Mouse (Mus musculus): ENCODE measurements at regions not wholly inside any gene's neighbourhood (a gene's known extent, or its start where the extent isn't known, plus 50 kb on each side); places are given as distances from the start of the nearest gene placed in this dataset.

DNA sequence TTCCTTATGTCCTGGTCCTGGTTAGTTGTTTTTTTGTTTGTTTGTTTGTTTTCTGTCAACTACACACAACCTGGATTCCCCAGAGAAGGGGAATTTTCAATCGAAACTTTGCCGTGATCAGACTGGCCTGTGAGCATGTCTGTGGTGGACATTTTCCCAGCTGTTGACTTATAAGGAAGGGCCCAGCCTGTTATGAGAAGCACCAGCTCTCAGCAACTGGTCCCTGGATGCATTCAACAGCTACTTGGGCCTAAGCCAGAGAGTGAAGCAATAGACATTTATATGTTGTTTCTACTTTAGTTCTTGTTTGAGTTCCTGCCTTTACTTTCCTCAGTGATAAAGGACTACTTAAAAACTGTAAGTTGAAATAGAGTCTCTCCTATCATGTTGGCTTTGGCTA lies 309.0 kb downstream of the Btg1 start:
- H3K36me3 ChIP-seq (ENCODE audit: control insufficient read depth, insufficient read depth, low read length) = no peaks in the 10 kb centered on the region
- no peaks in the 10 kb centered on the region for H3K27me3 ChIP-seq (ENCODE audit: control insufficient read depth, insufficient read depth, low read length)
- no peak overlapping the region for H3K9ac ChIP-seq (replicated peaks; ENCODE audit: low read length)
- no peaks in the 10 kb centered on the region for H3K9me3 ChIP-seq (ENCODE audit: control insufficient read depth, low read length)
- no peak overlapping the region for H3K27ac ChIP-seq (replicated peaks; ENCODE audit: low read depth, low read length)
- ATAC-seq (ENCODE audit: low FRiP score, low TSS enrichment) = no peak
- no peak overlapping the region for H3K4me3 ChIP-seq (replicated peaks; ENCODE audit: low read depth, low read length)
- 100% methylated on average over 2 of the region's 2 CpGs for WGBS
- H3K4me1 ChIP-seq (ENCODE audit: control insufficient read depth, insufficient read depth, low read length) = no peaks in the 10 kb centered on the region
- H3K4me2 ChIP-seq (ENCODE audit: low read length) = no peak overlapping the region
- DNase-seq = no peak

DNA sequence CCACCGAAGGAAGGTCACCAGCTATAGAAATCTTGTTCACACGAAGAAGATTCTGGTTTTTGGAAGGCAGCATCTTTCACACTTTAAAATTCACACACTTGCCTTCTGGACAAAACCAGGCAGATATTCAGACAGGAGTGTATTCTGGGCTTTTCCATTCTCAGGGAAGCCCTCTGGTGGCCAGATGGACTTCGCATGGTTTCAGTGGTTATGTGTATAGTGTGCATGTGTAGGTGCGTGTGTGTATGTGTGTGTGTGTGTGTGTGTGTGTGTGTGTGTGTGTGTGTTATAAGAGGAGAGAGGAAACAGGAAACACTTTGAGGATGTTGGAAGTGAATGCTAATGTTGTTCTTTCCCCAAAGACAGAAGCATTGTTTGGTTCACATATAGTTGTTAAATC lies 317.9 kb downstream of the Btg1 start:
- peak; percentile 82 for DNase-seq
- H3K4me2 ChIP-seq (ENCODE audit: low read length) = no peak overlapping the region
- ATAC-seq (ENCODE audit: low FRiP score, low TSS enrichment) = no peak
- H3K27me3 ChIP-seq (ENCODE audit: control insufficient read depth, insufficient read depth, low read length) = no peaks in the 10 kb centered on the region
- WGBS = 76% methylated on average over 4 of the region's 4 CpGs
- no peaks in the 10 kb centered on the region for H3K9me3 ChIP-seq (ENCODE audit: control insufficient read depth, low read length)
- H3K27ac ChIP-seq (replicated peaks; ENCODE audit: low read depth, low read length) = no peak overlapping the region
- no peaks in the 10 kb centered on the region for H3K4me1 ChIP-seq (ENCODE audit: control insufficient read depth, insufficient read depth, low read length)
- H3K36me3 ChIP-seq (ENCODE audit: control insufficient read depth, insufficient read depth, low read length) = no peaks in the 10 kb centered on the region
- no peak overlapping the region for H3K4me3 ChIP-seq (replicated peaks; ENCODE audit: low read depth, low read length)
- no peak overlapping the region for H3K9ac ChIP-seq (replicated peaks; ENCODE audit: low read length)

DNA sequence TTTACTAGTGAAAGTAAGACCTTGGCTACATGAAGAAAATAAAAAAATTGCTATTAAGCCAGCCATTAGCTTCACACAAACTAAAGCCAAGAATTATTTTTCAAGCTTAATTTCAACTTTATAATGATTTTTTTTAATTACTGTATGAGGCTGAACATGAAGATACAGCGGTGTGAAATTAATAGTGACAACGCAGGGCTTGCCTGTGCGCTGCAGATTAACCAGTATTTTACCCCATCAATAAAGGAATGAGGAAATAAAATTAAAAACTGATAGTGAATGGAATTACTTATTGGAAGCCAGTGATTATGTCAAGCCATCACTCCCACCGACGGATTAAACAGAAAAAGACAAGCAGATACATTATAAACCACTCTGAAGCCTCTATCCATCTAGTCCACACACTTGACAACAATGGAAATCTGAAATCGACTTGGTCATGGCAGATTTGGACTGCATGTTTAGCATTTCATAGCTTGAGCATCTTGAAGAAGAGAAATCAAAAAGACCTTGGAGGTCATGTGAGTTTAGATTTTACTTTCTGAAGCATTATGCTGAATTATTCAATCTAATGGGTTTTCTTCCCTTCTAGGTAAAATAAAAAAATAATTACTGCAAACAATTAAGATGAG lies 324.2 kb downstream of the Btg1 start:
- H3K27ac ChIP-seq (replicated peaks; ENCODE audit: low read depth, low read length) = no peak overlapping the region
- no peak overlapping the region for H3K9ac ChIP-seq (replicated peaks; ENCODE audit: low read length)
- no peak overlapping the region for H3K4me2 ChIP-seq (ENCODE audit: low read length)
- 26% methylated on average over 6 of the region's 6 CpGs for WGBS
- H3K9me3 ChIP-seq (ENCODE audit: control insufficient read depth, low read length) = no peaks in the 10 kb centered on the region
- no peak overlapping the region for H3K4me3 ChIP-seq (replicated peaks; ENCODE audit: low read depth, low read length)
- peaks cover 4% of the 10 kb centered on the region; the same call in 1 of the 2 replicates for H3K4me1 ChIP-seq (ENCODE audit: control insufficient read depth, insufficient read depth, low read length)
- H3K36me3 ChIP-seq (ENCODE audit: control insufficient read depth, insufficient read depth, low read length) = no peaks in the 10 kb centered on the region
- no peaks in the 10 kb centered on the region for H3K27me3 ChIP-seq (ENCODE audit: control insufficient read depth, insufficient read depth, low read length)
- peak; percentile 67 for DNase-seq
- ATAC-seq (ENCODE audit: low FRiP score, low TSS enrichment) = peak; percentile 50; the same call in 1 of the 2 replicates

DNA sequence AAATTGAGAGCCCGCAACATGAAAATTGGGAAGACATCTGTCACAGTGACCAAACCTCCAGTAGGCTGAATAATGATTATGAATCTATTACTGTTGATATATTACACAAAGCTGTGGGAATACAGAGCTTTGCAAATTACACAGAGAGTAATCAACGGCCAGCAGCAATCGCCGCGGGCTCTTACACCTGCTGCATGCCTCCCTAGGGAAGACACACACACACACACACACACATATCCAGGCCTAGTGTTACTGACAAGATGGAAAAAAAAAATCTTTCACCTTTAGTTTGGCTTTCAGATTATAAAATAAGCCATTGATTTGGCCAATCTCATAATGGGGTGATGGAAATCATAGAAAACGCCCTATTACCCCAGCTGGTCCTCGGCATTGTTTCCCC lies 327.4 kb downstream of the Btg1 start:
- 52% methylated on average over 7 of the region's 7 CpGs for WGBS
- H3K4me2 ChIP-seq (ENCODE audit: low read length) = no peak overlapping the region
- DNase-seq = peak; percentile 56

DNA sequence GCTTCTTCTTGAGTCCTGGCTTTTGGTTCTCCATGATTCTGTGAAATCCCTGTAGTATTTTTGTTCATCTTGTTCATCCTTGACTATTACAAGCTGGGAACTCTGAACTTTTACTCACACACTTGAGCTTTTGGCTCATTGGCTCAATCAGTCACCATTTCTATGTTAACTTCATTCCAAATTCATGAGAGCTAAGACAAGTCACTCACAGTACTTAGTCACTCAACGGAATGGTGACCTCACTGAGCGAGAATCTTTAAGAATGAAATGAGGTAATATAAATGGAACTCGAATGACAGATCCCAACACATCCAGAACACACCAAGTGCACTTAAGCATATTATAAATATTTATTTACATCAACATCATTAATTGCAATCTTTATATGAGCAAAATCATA lies 331.2 kb downstream of the Btg1 start:
- no peak overlapping the region for H3K4me2 ChIP-seq (ENCODE audit: low read length)
- DNase-seq (no peak), ATAC-seq (ENCODE audit: low FRiP score, low TSS enrichment) (no peak)
- H3K36me3 ChIP-seq (ENCODE audit: control insufficient read depth, insufficient read depth, low read length) = no peaks in the 10 kb centered on the region
- no peaks in the 10 kb centered on the region for H3K27me3 ChIP-seq (ENCODE audit: control insufficient read depth, insufficient read depth, low read length)
- no peak overlapping the region for H3K4me3 ChIP-seq (replicated peaks; ENCODE audit: low read depth, low read length)
- no peaks in the 10 kb centered on the region for H3K4me1 ChIP-seq (ENCODE audit: control insufficient read depth, insufficient read depth, low read length)
- no peak overlapping the region for H3K27ac ChIP-seq (replicated peaks; ENCODE audit: low read depth, low read length)
- H3K9ac ChIP-seq (replicated peaks; ENCODE audit: low read length) = no peak overlapping the region
- H3K9me3 ChIP-seq (ENCODE audit: control insufficient read depth, low read length) = no peaks in the 10 kb centered on the region
- WGBS = 89% methylated on average over 3 of the region's 3 CpGs

More for the DNA sequence above, 327.4 kb downstream of the Btg1 start:
- Histone ChIP-seq H3K27me3 (ENCODE audit: control insufficient read depth, insufficient read depth, low read length) (no peaks in the 10 kb centered on the region), H3K9me3 (ENCODE audit: control insufficient read depth, low read length) (no peaks in the 10 kb centered on the region), H3K9ac (replicated peaks; ENCODE audit: low read length) (no peak overlapping the region), H3K4me3 (replicated peaks; ENCODE audit: low read depth, low read length) (no peak overlapping the region), H3K27ac (replicated peaks; ENCODE audit: low read depth, low read length) (no peak overlapping the region), H3K4me1 (ENCODE audit: control insufficient read depth, insufficient read depth, low read length) (peaks cover 4% of the 10 kb centered on the region; the same call in 1 of the 2 replicates), H3K36me3 (ENCODE audit: control insufficient read depth, insufficient read depth, low read length) (no peaks in the 10 kb centered on the region)
- ATAC-seq (ENCODE audit: low FRiP score, low TSS enrichment) = no peak

DNA sequence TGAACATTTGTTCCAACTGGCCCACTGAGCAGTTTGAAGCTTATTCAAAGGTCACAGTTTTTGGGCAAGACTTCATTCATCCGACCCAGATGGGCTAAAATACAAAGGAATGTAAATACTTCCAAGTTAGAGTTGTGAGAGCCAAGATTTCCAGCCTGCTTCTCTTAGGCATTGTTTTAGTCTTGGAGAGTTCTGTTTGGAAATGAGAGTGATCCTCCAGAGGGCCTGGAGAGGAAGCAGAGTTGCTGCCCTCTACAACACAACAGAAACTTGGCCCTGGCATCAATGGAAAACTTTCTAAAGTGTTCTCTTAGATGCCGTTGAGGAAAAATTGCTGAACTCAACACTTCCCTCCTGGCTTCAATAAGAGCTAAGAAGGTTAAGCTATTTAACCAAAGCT lies 332.1 kb downstream of the Btg1 start:
- Histone ChIP-seq H3K4me1 (ENCODE audit: control insufficient read depth, insufficient read depth, low read length) (no peaks in the 10 kb centered on the region), H3K27ac (replicated peaks; ENCODE audit: low read depth, low read length) (no peak overlapping the region), H3K36me3 (ENCODE audit: control insufficient read depth, insufficient read depth, low read length) (no peaks in the 10 kb centered on the region), H3K4me2 (ENCODE audit: low read length) (no peak overlapping the region), H3K4me3 (replicated peaks; ENCODE audit: low read depth, low read length) (no peak overlapping the region), H3K9me3 (ENCODE audit: control insufficient read depth, low read length) (no peaks in the 10 kb centered on the region), H3K9ac (replicated peaks; ENCODE audit: low read length) (no peak overlapping the region), H3K27me3 (ENCODE audit: control insufficient read depth, insufficient read depth, low read length) (no peaks in the 10 kb centered on the region)
- ATAC-seq (ENCODE audit: low FRiP score, low TSS enrichment) (no peak), DNase-seq (no peak)
- WGBS = 72% methylated on average over 2 of the region's 2 CpGs

DNA sequence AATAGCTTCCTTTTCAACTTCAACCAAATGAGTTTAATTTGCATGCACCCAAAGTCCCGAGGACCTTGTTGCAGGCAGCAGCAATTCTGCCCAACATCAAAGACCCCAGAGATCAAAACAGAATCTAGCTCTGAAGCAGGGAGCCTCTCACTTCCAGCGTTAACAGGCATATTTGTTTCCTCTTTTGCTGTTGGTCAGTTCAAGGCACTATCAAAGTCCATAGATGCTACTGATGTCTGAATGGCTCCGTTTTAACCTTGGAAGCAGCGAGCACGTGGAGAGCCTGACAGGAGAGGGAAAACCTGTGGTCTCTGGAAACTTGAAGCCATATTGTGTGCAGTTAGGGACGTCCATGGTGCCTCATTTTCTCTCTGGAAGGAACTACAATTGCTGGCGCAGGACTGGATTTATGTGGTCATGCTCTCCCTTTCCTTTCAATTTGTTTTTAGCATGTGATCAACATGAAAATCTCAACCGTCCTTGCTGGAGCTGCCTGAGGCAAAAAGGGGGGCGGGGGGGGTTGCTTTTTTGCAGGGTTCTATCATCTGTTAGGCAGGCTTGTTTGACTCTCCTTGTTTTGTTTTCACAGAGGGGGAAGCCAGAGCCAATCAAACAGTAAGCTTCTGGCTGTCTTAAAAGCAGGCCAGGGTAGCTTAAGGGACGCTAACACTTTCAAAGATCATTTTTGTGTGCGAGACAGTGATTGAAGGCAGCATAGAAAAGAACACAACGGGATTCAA lies 338.4 kb downstream of the Btg1 start:
- Histone ChIP-seq H3K4me2 (ENCODE audit: low read length) (peak overlapping the region; percentile 44), H3K27ac (replicated peaks; ENCODE audit: low read depth, low read length) (peak overlapping the region; percentile 73), H3K9ac (replicated peaks; ENCODE audit: low read length) (no peak overlapping the region; the same call in 1 of the 2 replicates), H3K36me3 (ENCODE audit: control insufficient read depth, insufficient read depth, low read length) (no peaks in the 10 kb centered on the region), H3K4me1 (ENCODE audit: control insufficient read depth, insufficient read depth, low read length) (peaks cover 18% of the 10 kb centered on the region), H3K9me3 (ENCODE audit: control insufficient read depth, low read length) (no peaks in the 10 kb centered on the region), H3K4me3 (replicated peaks; ENCODE audit: low read depth, low read length) (no peak overlapping the region), H3K27me3 (ENCODE audit: control insufficient read depth, insufficient read depth, low read length) (no peaks in the 10 kb centered on the region)
- peak; percentile 93 for ATAC-seq (ENCODE audit: low FRiP score, low TSS enrichment)
- WGBS = 3% methylated on average over 12 of the region's 12 CpGs
- peak; percentile 80 for DNase-seq

DNA sequence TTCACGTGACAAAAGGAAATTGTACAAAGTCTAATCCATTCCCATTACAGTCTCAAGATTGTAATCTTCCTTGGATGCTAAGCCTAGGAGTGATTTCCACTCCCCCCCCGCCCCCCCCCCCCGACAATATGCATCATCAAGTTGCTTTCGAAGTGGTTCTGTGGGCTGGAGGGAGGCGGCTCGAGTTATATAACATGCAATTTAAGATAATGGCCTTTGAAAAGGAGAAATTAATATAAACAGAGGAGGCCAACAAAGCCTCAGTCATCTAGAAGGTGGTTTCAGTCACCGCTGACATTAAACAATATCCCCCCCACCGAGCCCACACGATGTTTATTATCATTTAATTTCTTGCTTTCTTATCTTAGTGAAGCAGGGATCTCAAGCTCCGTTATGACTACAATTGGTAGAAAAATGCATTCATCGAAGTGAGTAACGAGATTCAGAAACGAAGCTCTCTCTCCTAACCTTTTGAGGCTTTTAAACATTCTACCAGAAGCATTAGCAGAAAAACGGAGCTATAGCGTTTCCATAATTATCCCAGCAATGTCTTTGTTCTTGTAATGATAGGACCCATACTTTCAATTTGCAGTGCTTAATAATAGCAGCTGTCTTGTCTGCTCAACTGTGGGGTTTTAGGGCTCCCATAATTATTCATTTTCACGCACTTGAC lies 339.1 kb downstream of the Btg1 start:
- 5% methylated on average over 16 of the region's 16 CpGs for WGBS
- H3K9me3 ChIP-seq (ENCODE audit: control insufficient read depth, low read length) = no peaks in the 10 kb centered on the region
- peaks cover 18% of the 10 kb centered on the region for H3K4me1 ChIP-seq (ENCODE audit: control insufficient read depth, insufficient read depth, low read length)
- 0 out of 2 replicates have a peak overlapping the region, but pooled peaks have one; percentile 2 for H3K4me3 ChIP-seq (replicated peaks; ENCODE audit: low read depth, low read length)
- H3K27me3 ChIP-seq (ENCODE audit: control insufficient read depth, insufficient read depth, low read length) = no peaks in the 10 kb centered on the region
- H3K36me3 ChIP-seq (ENCODE audit: control insufficient read depth, insufficient read depth, low read length) = no peaks in the 10 kb centered on the region
- DNase-seq (peak; percentile 72), ATAC-seq (ENCODE audit: low FRiP score, low TSS enrichment) (peak; percentile 19)
- no peak overlapping the region; the same call in 1 of the 2 replicates for H3K9ac ChIP-seq (replicated peaks; ENCODE audit: low read length)
- H3K27ac ChIP-seq (replicated peaks; ENCODE audit: low read depth, low read length) = peak overlapping the region; percentile 73
- H3K4me2 ChIP-seq (ENCODE audit: low read length) = peak overlapping the region; percentile 44
